Comparison of ENCODE assay signal across 13 mouse cellular contexts in the genomic region with DNA sequence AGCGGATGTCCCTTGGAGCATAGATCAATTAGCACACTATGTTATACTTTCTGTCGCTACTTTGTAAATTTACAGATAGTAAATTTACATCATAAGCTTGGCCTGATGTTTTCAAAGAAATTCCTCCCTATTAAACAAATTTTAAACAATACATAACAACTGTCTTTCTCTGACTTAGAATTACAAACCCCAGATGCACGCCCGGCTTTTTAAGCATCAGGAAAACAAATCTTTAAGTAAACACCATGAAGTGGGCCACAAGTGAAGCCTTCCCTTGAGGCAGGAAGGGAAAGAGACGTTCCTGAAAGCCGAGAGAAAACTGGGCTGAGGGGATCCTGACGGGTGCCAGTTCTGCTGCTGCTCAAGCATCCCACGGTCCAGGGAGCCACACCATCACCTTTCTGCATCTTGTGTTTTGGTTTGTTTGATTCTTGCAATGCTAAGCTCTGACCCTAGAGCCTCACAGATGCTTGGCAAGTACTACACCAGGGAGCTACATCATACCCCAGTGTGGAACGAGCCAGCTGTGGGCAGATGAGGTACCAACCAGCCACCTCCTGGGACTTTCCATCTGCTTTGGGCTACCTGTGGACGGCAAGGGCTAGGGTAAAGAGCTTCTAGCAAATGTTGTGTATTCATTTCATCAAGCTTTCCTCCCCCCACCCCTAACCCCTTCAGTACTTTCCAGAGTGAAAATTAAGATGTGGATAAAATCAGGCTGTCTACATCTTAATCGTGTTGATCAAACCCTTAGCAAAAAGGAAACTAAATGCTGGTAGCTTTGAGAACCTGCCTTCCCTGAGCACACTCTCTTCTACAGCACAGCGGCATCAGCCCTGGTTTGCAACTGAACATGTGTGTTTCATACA. TPM values are rescaled to one million over a fixed set of nuclear protein-coding genes. Genes with fewer than 3 reads are reported as not detected.
A peak's percentile ranks its signal among the peaks of the same experiment; 100 is the strongest.
DNase-seq lines count a peak whose midpoint lies in the region; ATAC-seq lines count a peak whose summit lies in the region.
"Had no signal": no experiment of that assay in that cellular context is flagged by ENCODE, and none has a peak within 500 bp of the region (broad histone marks: within the 10 kb centered on the region; RNA-seq: fewer than 3 reads in every experiment).

No protein-coding gene starts in this region.

- no peak for DNase-seq in kidney, postnatal 36 days
- DNase-seq in CD4-positive helper T cell, adult 2 months (ENCODE audit: low read depth, low spot score), result peak; percentile 31
- DNase-seq in Muller cell, postnatal 12 days (ENCODE audit: inconsistent ontology term), result no peak
- DNase-seq in cerebellum, adult 18-20 months, result no peak
- DNase-seq: right cerebral cortex, postnatal 14 days; thymus, postnatal 25 days had no signal

- H3K4me1 ChIP-seq in kidney, embryonic 16.5 days (ENCODE audit: insufficient read depth, low read length), result peaks cover 40% of the 10 kb centered on the region
- peaks cover 21% of the 10 kb centered on the region for H3K4me1 ChIP-seq in intestine, embryonic 16.5 days (ENCODE audit: control insufficient read depth, insufficient read depth, low read length)

- H3K9ac ChIP-seq in kidney, embryonic 16.5 days (replicated peaks; ENCODE audit: low read length), result no peak overlapping the region
- no peak overlapping the region for H3K9ac ChIP-seq in intestine, embryonic 16.5 days (ENCODE audit: low read depth, low read length)
- H3K9ac ChIP-seq: heart, embryonic 15.5 days; limb, embryonic 13.5 days had no signal

- no peaks in the 10 kb centered on the region for H3K36me3 ChIP-seq in kidney, embryonic 16.5 days (ENCODE audit: insufficient read depth, low read length)
- no peaks in the 10 kb centered on the region for H3K36me3 ChIP-seq in intestine, embryonic 16.5 days (ENCODE audit: control insufficient read depth, insufficient read depth, low read length)
- H3K36me3 ChIP-seq: heart, embryonic 15.5 days; limb, embryonic 13.5 days had no signal

- peak overlapping the region; percentile 55 for H3K27ac ChIP-seq in kidney, embryonic 16.5 days (ENCODE audit: low read length)
- H3K27ac ChIP-seq in intestine, embryonic 16.5 days (ENCODE audit: low read length), result peak overlapping the region; percentile 73
- H3K27ac ChIP-seq: heart, embryonic 15.5 days had no signal

- no peaks in the 10 kb centered on the region for H3K27me3 ChIP-seq in kidney, embryonic 16.5 days (ENCODE audit: insufficient read depth, low read length)
- H3K27me3 ChIP-seq in intestine, embryonic 16.5 days (replicated peaks; ENCODE audit: control insufficient read depth, insufficient read depth, low read length), result no peaks in the 10 kb centered on the region
- H3K27me3 ChIP-seq: heart, embryonic 15.5 days; limb, embryonic 13.5 days; Patski had no signal

- no peak overlapping the region for H3K4me3 ChIP-seq in kidney, embryonic 16.5 days (ENCODE audit: low read length)
- no peak overlapping the region for H3K4me3 ChIP-seq in intestine, embryonic 16.5 days (ENCODE audit: low read length)
- H3K4me3 ChIP-seq: heart, embryonic 15.5 days; limb, embryonic 13.5 days had no signal

- WGBS in kidney, embryonic 16.5 days, result 32% methylated on average over 12 of the region's 12 CpGs
- 38% methylated on average over 12 of the region's 12 CpGs for WGBS in intestine, embryonic 16.5 days

- no peak for ATAC-seq in kidney, embryonic 16.5 days (ENCODE audit: low FRiP score, low TSS enrichment)
- ATAC-seq in CD4-positive, CD25-positive, alpha-beta regulatory T cell, adult 4 months, result peak; percentile 30
- peak; percentile 47; the same call in 1 of the 2 replicates for ATAC-seq in intestine, embryonic 16.5 days
- ATAC-seq: Patski had no signal

- peaks cover 3% of the 10 kb centered on the region; the same call in 1 of the 2 replicates for H3K9me3 ChIP-seq in kidney, embryonic 16.5 days (ENCODE audit: low read length)
- H3K9me3 ChIP-seq in intestine, embryonic 16.5 days (ENCODE audit: control insufficient read depth, low read length), result peaks cover 4% of the 10 kb centered on the region; the same call in 1 of the 2 replicates
- H3K9me3 ChIP-seq: heart, embryonic 15.5 days had no signal

- no peak overlapping the region for H3K4me2 ChIP-seq in kidney, embryonic 16.5 days (replicated peaks; ENCODE audit: low read depth, low read length)
- no peak overlapping the region for H3K4me2 ChIP-seq in intestine, embryonic 16.5 days (ENCODE audit: low read depth, low read length)
- H3K4me2 ChIP-seq: heart, embryonic 15.5 days; limb, embryonic 13.5 days; midbrain, embryonic 11.5 days had no signal

RNA-seq across cellular contexts. Expression of a gene that starts 43.1 kb away (rescaled TPM):
- 7.5 and 9.6 TPM in 2 replicates for polyA plus RNA-seq in kidney, embryonic 16.5 days (2015; fragmentation: Nextera tagmentation; extraction: Ambion mirVana)
- polyA plus RNA-seq in CD4-positive, CD25-positive, alpha-beta regulatory T cell, adult 4 months (2017; shearing (Covaris generic)), result 1 to 10 TPM; 1.9 to 3.1 TPM
- 4.0 and 5.9 TPM in 2 replicates for polyA plus RNA-seq in intestine, embryonic 16.5 days (2015; fragmentation: Nextera tagmentation; extraction: Ambion mirVana)
